Mouse (Mus musculus) midbrain, embryonic 12.5 days (tissue): ENCODE results near the gene Spopl. TPM values are rescaled to one million over a fixed set of nuclear protein-coding genes. Genes with fewer than 3 reads are reported as not detected.
A peak's percentile ranks its signal among the peaks of the same experiment; 100 is the strongest.
"Not testable (repeated sequence)": the region's sequence is repeated elsewhere in the genome, so short reads cannot be mapped to it uniquely, and the experiment has no call there.

Experiments used
- ATAC-seq: fragments of 200-750 bp; cut with Nextera tagmentation; 2 replicates; pipeline ENCODE4 v1.8.0; 2017; ENCODE audit warnings: low read depth, moderate TSS enrichment, moderate library complexity; ENCODE audit not compliant: low FRiP score
- H3K27ac ChIP-seq: fragments of 300-500 bp; sonication (generic); replicated peaks from 2 replicates; pipeline ENCODE4 v1.5.1; 2016; ENCODE audit warnings: mild to moderate bottlenecking
- H3K27me3 ChIP-seq: fragments of 300-500 bp; sonication (generic); 2 replicates; pipeline ENCODE4 v1.6.1; 2016; ENCODE audit warnings: mild to moderate bottlenecking
- H3K36me3 ChIP-seq: fragments of 300-500 bp; sonication (generic); 2 replicates; pipeline ENCODE4 v1.6.1; 2016
- H3K4me1 ChIP-seq: fragments of 300-500 bp; sonication (generic); 2 replicates; pipeline ENCODE4 v1.6.1; 2016
- H3K4me2 ChIP-seq: fragments of 300-500 bp; sonication (generic); replicated peaks from 2 replicates; pipeline ENCODE4 v1.6.1; 2016; ENCODE audit warnings: mild to moderate bottlenecking, moderate library complexity
- H3K4me3 ChIP-seq: fragments of 300-500 bp; sonication (generic); 2 replicates; pipeline ENCODE4 v1.5.1; 2016; ENCODE audit warnings: mild to moderate bottlenecking
- H3K9ac ChIP-seq: fragments of 300-500 bp; sonication (generic); replicated peaks from 2 replicates; pipeline ENCODE4 v1.6.1; 2016; ENCODE audit warnings: mild to moderate bottlenecking, moderate library complexity
- H3K9me3 ChIP-seq: fragments of 300-500 bp; sonication (generic); 2 replicates; pipeline ENCODE4 v1.6.1; 2016; ENCODE audit warnings: mild to moderate bottlenecking
- WGBS: fragments of 180-500 bp; shearing (Covaris S2); methylation state at CpG from one replicate; pipeline ENCODE4 v1.1.7; 2016; 5-methylcytosine and 5-hydroxymethylcytosine counted together
- polyA plus RNA-seq: library from polyadenylated mRNA; unstranded; fragments of >200 nt; fragmentation: Nextera tagmentation; extraction: Ambion mirVana; gene quantifications from 2 replicates; pipeline ENCODE4 v1.2.1, GENCODE M21; 2016

Spopl gene
- 13.9 and 14.1 TPM in 2 replicates for polyA plus RNA-seq

- Histone ChIP-seq H3K9ac (peak within 1 kb of the TSS; percentile 91), H3K36me3 (no peaks in the 10 kb centered on the region), H3K4me2 (peak within 1 kb of the TSS; percentile 79), H3K4me1 (peaks cover 10% of the 10 kb centered on the region), H3K4me3 (peak within 1 kb of the TSS; percentile 94), H3K27ac (peak within 1 kb of the TSS; percentile 69), H3K9me3 (no peaks in the 10 kb centered on the region), H3K27me3 (peaks cover 17% of the 10 kb centered on the region)
- ATAC-seq, result peak; percentile 94
- WGBS, result 2% methylated on average over 58 of the region's 58 CpGs
Measured at GRCm38 (mm10) chr2:23571302-23572156, at the start of gene Spopl. Spopl (minus strand) TSS chr2:23572106.

- no peak overlapping the region for H3K9ac ChIP-seq
- no peaks in the 10 kb centered on the region for H3K36me3 ChIP-seq
- no peaks in the 10 kb centered on the region for H3K9me3 ChIP-seq
- ATAC-seq, result no peak
- H3K4me3 ChIP-seq, result no peak overlapping the region
- H3K27me3 ChIP-seq, result no peaks in the 10 kb centered on the region
- H3K4me2 ChIP-seq, result no peak overlapping the region
- H3K27ac ChIP-seq, result no peak overlapping the region
- no peaks in the 10 kb centered on the region for H3K4me1 ChIP-seq
Measured at GRCm38 (mm10) chr2:23620128-23620527, 48.2 kb upstream of the Spopl start.

GRCm38 (mm10) chr2:23617989-23618388 lies 46.1 kb upstream of the Spopl start:
- no peak for ATAC-seq
- Histone ChIP-seq H3K27me3 (no peaks in the 10 kb centered on the region), H3K4me1 (no peaks in the 10 kb centered on the region), H3K4me2 (no peak overlapping the region), H3K9ac (no peak overlapping the region), H3K36me3 (no peaks in the 10 kb centered on the region), H3K9me3 (no peaks in the 10 kb centered on the region), H3K4me3 (no peak overlapping the region), H3K27ac (no peak overlapping the region)

GRCm38 (mm10) chr2:23605391-23605790 lies 33.5 kb upstream of the Spopl start:
- no peaks in the 10 kb centered on the region for H3K4me1 ChIP-seq
- no peak overlapping the region for H3K27ac ChIP-seq
- H3K9me3 ChIP-seq, result no peaks in the 10 kb centered on the region
- no peaks in the 10 kb centered on the region for H3K36me3 ChIP-seq
- H3K9ac ChIP-seq, result no peak overlapping the region
- H3K4me2 ChIP-seq, result no peak overlapping the region
- H3K27me3 ChIP-seq, result no peaks in the 10 kb centered on the region
- H3K4me3 ChIP-seq, result no peak overlapping the region
- no peak for ATAC-seq

GRCm38 (mm10) chr2:23588769-23589168 lies 16.9 kb upstream of the Spopl start:
- 41% methylated on average over 2 of the region's 2 CpGs for WGBS
- no peaks in the 10 kb centered on the region for H3K4me1 ChIP-seq
- H3K4me3 ChIP-seq, result no peak overlapping the region
- H3K9me3 ChIP-seq, result no peaks in the 10 kb centered on the region
- no peaks in the 10 kb centered on the region for H3K27me3 ChIP-seq
- no peak overlapping the region for H3K27ac ChIP-seq
- no peak overlapping the region for H3K9ac ChIP-seq
- H3K4me2 ChIP-seq, result no peak overlapping the region
- no peak for ATAC-seq
- no peaks in the 10 kb centered on the region for H3K36me3 ChIP-seq

- H3K27ac ChIP-seq, H3K36me3 ChIP-seq, H3K9me3 ChIP-seq, ATAC-seq, H3K9ac ChIP-seq: not testable (repeated sequence)
- Histone ChIP-seq H3K4me3 (peak overlapping the region; percentile 94), H3K4me2 (peak overlapping the region; percentile 79), H3K4me1 (peaks cover 10% of the 10 kb centered on the region), H3K27me3 (peaks cover 17% of the 10 kb centered on the region)
- WGBS, result 24% methylated on average over 4 of the region's 4 CpGs
Measured at GRCm38 (mm10) chr2:23572157-23572532, 239 bp upstream of the Spopl start.

- H3K27ac ChIP-seq, result no peak overlapping the region
- no peak for ATAC-seq
- no peaks in the 10 kb centered on the region for H3K36me3 ChIP-seq
- H3K9me3 ChIP-seq, result no peaks in the 10 kb centered on the region
- 88% methylated on average over 4 of the region's 4 CpGs for WGBS
- H3K9ac ChIP-seq, result no peak overlapping the region
- peak overlapping the region; percentile 79 for H3K4me2 ChIP-seq
- peaks cover 10% of the 10 kb centered on the region for H3K4me1 ChIP-seq
- H3K27me3 ChIP-seq, result peaks cover 15% of the 10 kb centered on the region
- peak overlapping the region; percentile 94 for H3K4me3 ChIP-seq
Measured at GRCm38 (mm10) chr2:23570563-23570962, 1.3 kb downstream of the Spopl start.

GRCm38 (mm10) chr2:23568775-23569174 lies 3.1 kb downstream of the Spopl start:
- H3K4me3 ChIP-seq, result no peak overlapping the region
- peaks cover 10% of the 10 kb centered on the region for H3K4me1 ChIP-seq
- H3K36me3 ChIP-seq, result no peaks in the 10 kb centered on the region
- no peak overlapping the region for H3K27ac ChIP-seq
- H3K9ac ChIP-seq, result no peak overlapping the region
- 94% methylated on average over 1 of the region's 1 CpGs for WGBS
- peaks cover 9% of the 10 kb centered on the region for H3K27me3 ChIP-seq
- ATAC-seq, result no peak
- H3K9me3 ChIP-seq, result no peaks in the 10 kb centered on the region
- H3K4me2 ChIP-seq, result no peak overlapping the region

- 90% methylated on average over 2 of the region's 2 CpGs for WGBS
- H3K27me3 ChIP-seq, result no peaks in the 10 kb centered on the region
- no peak overlapping the region for H3K4me3 ChIP-seq
- no peaks in the 10 kb centered on the region for H3K9me3 ChIP-seq
- H3K27ac ChIP-seq, result no peak overlapping the region
- no peaks in the 10 kb centered on the region for H3K4me1 ChIP-seq
- H3K4me2 ChIP-seq, result no peak overlapping the region
- H3K36me3 ChIP-seq, result no peaks in the 10 kb centered on the region
- ATAC-seq, result no peak
- H3K9ac ChIP-seq, result no peak overlapping the region
Measured at GRCm38 (mm10) chr2:23565081-23565801, 6.7 kb downstream of the Spopl start.

- Histone ChIP-seq H3K9ac (no peak overlapping the region), H3K36me3 (no peaks in the 10 kb centered on the region), H3K4me1 (no peaks in the 10 kb centered on the region), H3K4me3 (no peak overlapping the region), H3K27ac (no peak overlapping the region), H3K4me2 (no peak overlapping the region), H3K27me3 (no peaks in the 10 kb centered on the region), H3K9me3 (no peaks in the 10 kb centered on the region)
- no peak for ATAC-seq
- 95% methylated on average over 3 of the region's 3 CpGs for WGBS
Measured at GRCm38 (mm10) chr2:23562898-23563297, 9.0 kb downstream of the Spopl start.

GRCm38 (mm10) chr2:23559186-23559585 lies 12.7 kb downstream of the Spopl start:
- no peaks in the 10 kb centered on the region for H3K9me3 ChIP-seq
- ATAC-seq, result no peak
- H3K4me2 ChIP-seq, result no peak overlapping the region
- 93% methylated on average over 2 of the region's 2 CpGs for WGBS
- no peak overlapping the region for H3K27ac ChIP-seq
- no peaks in the 10 kb centered on the region for H3K36me3 ChIP-seq
- no peaks in the 10 kb centered on the region for H3K4me1 ChIP-seq
- no peak overlapping the region for H3K9ac ChIP-seq
- no peaks in the 10 kb centered on the region for H3K27me3 ChIP-seq
- H3K4me3 ChIP-seq, result no peak overlapping the region

GRCm38 (mm10) chr2:23551235-23551634 lies 20.7 kb downstream of the Spopl start:
- Histone ChIP-seq H3K27me3 (no peaks in the 10 kb centered on the region), H3K4me1 (no peaks in the 10 kb centered on the region), H3K9ac (no peak overlapping the region), H3K9me3 (no peaks in the 10 kb centered on the region), H3K27ac (no peak overlapping the region), H3K36me3 (no peaks in the 10 kb centered on the region), H3K4me2 (no peak overlapping the region), H3K4me3 (no peak overlapping the region)
- WGBS, result 71% methylated on average over 1 of the region's 1 CpGs
- no peak for ATAC-seq
